Mouse (Mus musculus) A20 (cell line): ENCODE results near the gene Qk.

ENCODE experiments used
- DNase-seq: peaks from one replicate; pipeline ENCODE4 v3.0.0-alpha.2; 2011; ENCODE audit warnings: low read depth, low spot score

Qk gene

GRCm38 (mm10) chr17:10326596-10327045 is 7.0 kb upstream of the Qk start:
- DNase-seq, result no peak

DNA sequence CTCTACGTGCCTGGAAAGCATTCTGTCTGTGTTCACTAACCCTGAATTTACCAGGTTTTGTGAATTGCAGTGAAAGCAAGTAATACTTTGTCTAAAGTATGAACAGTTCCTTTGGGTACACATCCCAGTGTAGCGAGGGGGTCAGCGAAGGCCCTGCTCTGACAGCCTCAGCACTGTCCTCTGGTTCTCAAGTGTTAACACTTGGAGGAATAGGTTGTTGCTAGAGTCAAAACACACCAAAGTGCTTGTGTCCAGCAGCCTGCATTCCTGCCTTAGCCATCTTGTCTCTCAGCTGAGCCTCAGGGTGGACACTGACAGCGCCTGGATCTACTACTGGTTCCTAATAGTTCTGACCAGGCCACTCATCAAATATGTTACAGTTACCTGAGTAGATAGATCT is 6.3 kb upstream of the Qk start:
- no peak for DNase-seq

GRCm38 (mm10) chr17:10321754-10322153 is 2.1 kb upstream of the Qk start:
- DNase-seq, result no peak

DNA sequence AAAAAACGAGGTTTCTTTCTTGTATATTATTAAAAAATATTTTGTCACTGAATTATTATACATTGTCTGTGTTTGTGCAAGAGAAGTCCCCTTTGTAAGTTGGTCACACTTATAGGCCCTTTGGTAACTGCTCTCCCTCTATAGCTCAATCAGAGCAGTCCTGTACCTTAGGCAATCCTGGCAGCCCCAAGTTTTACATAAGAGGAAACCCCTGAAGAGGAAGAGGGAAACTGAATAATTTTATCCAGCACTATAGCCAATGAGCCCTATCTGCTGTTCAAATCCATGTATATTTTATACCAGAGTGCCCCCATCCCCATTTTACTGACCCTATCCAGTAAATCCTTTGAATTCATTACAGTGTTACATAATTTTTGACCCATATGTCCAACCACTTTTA is 1.4 kb upstream of the Qk start:
- DNase-seq, result no peak

- DNase-seq, result no peak
These were observed 769 bp upstream of the Qk start for GRCm38 (mm10) chr17:10320456-10320790.

- DNase-seq, result no peak
These were observed 296 bp downstream of the Qk start for GRCm38 (mm10) chr17:10319431-10319684.

DNA sequence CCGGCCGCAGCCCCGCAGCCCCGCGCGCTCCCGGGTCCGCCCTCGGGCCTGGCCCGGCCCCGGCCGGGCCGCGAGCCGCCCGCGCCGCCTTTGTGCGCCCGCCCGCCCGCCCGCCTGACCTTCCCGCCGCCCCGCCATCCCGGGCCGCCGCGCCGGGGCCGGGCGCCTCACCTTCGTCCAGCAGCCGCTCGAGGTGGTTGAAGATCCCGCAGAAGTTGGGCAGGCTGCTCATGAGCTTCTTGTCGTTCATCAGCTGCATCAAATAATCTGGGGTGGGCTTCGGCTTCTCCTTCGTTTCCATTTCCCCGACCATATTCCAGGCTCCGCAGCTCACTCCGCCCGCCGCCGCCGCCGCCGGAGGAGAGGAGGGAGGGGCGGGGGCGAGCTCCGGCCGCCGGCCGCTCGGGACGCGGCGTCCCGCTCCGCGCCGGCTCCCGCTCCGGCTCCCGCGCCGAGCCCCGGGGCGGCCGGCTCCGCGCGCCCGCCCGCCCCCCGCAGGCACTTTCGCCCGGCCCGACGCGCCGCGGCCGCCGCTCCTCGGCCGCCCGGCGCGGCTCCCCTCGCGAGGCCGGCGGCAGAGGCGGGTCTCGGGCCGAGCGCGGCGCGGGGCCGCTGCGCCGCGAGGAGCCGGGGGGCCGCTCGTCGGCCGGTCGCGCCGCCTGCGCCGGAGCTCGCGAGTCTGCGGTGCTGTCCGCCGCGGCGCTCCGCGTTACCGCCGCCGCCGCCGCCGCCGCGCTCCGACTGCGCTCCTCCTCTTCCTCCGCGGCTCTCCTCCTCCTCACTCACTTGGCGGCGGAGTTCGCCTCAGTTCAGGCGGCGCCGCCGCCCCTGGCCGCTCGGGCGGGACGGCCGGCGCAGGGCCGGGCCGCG is 858 bp downstream of the Qk start:
- peak; percentile 67 for DNase-seq

DNA sequence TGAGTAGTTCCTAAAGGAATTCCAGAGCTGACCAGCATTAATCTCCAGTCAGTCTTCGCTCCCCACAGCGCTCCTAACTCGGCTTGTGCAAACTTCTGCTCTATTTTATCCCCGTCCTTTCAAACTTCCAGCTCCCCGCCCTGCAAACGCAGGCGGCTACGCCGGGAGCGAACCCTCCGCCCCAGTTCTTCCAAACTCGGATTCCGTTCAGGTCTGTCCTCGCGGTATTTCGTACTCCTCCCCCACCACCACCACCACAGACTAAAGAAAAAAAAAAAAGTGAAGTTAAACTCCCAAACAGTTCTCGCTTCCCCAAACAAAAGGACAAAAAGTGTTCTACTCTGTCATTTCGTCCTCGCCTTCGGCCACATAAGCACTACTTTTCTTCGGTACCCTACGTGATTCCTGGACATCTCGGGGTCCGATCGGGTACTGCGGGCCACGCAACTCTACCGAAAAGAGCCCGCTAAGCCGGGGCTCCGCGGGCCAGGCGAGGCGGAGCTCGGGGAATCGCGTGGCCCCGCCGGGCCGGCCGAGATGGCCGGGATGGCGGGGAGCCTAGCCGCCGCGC is 1.6 kb downstream of the Qk start:
- DNase-seq, result peak; percentile 87

DNA sequence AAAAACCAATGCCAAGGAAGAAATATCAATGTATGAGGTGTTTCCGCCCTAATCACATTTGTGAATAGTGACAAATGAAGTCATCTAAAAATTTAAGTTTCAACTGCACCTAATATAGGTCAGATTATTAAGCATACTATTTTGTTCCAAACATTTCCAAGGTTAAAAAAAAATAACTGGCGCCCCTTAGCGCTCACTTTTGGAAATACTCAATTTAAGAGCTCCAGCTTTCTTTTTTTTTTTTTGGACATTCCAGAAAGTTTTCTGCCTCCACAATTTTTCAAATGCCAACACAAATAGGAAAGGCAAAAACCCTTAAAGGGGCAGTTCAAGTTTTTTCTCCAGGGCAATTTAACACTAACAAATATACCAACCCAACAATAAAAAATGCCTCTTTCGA is 2.5 kb downstream of the Qk start:
- peak; percentile 68 for DNase-seq

GRCm38 (mm10) chr17:10316446-10316845 is 3.2 kb downstream of the Qk start:
- DNase-seq, result no peak

DNA sequence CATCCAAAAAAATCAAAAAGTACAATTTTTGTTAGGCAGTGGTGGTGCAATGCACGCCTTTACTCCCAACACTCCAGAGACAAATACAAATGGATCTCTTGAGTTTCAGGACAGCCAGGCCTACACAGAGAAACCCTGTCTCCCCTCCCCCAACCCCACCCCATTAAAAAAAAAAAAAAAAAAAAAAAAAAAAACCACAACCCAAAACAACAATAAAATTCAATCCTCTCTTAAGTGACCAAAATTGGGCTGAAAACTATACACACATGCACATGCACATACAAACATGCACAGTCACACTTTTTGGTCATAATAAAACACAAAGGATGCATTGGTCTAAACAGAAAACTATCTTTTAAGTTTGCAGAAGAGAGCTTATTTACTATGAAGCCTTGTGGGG is 9.6 kb downstream of the Qk start:
- DNase-seq, result no peak

- no peak for DNase-seq
These were observed 10.5 kb downstream of the Qk start for GRCm38 (mm10) chr17:10309135-10309623.

DNA sequence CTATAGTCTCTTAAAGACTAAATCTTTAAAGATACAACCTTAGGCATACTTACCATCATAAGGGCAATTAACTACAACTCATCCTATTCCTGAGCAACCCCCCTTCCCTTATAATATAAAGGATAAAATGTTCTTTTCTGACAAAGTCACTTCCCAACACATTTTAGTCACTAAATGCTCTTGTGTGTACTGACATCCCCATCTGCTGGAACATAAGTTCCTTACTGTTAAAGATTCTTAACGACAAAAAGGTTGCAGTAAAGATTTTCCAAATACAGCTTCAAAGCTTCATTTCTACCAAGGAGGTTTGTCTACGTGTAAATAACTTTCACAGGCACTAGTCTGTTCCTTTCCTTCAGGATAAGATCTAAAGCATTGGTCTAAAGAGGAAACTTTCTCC is 13.2 kb downstream of the Qk start:
- DNase-seq, result no peak

DNA sequence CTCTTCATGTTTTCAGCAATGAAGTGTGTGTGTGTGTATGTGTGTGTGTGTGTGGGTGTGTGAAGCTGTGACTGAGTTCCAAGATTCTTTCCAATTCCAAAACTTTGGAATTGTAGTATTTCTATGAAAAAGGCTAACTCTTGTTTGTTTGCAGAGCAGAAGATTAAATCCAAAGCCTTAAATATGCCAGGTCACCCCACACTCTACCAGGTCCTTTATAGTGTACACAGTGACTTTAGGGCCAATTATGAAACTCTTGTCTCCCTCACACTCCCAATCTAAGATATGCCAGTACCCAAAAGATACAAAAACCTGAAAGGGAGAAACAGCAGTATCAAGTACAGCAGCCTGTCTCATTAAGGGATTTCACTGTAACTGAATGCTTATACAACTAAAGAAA is 15.7 kb downstream of the Qk start:
- no peak for DNase-seq

DNA sequence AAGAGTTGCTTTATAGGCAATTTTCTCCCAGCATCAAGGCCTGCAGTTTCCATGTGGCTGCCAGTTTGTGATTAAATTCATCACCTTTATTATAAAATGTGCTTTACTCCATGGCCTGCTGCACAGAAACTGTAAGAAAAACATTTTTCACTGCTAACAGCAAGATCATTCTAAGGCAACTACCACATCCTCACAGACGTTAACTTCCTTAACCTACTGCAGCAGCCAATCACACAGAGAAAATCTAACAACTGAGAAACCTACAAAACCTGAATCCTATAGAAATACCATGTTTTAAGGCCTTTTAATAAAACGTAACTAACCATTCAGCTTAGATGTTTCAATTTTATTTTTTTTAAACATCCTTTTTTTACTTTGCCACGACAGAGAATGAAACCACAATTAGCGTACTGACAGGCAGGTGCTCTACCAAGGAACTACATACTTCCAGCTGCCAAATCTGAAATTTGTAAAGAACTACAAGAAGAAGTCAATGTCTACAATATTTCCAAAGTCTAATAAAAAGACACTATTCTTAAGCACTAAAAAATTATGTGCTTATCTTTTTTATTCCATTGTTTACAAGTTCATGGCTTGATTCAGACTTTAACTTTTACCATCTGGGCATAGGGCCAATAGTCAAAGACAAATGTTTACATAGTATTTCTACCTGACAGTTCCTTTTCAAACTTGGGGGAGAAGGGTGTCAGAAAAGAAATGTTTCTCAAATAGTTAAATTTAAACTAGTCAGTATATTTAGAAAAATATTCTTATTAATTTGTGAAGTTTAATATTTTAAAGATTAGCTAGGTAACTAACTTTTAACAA is 18.5 kb downstream of the Qk start:
- peak; percentile 69 for DNase-seq

DNA sequence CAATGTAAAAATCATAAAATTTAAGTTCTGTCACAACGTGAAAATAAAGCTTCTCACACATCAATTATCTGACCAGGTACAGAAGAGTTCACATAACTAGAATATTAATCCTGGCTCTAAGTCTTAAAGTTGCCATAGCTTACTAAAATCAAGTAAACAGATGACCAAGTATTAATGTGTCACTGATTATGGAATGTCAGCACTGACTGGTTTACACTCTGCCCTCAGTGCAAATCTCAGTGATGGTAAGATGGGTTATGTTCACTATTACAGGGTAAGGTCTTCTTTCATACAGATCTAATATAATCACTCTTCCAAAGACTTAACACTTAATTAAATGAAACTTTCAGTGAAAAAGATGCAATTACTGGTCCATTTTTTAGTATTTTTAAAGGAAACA is 20.3 kb downstream of the Qk start:
- no peak for DNase-seq

DNA sequence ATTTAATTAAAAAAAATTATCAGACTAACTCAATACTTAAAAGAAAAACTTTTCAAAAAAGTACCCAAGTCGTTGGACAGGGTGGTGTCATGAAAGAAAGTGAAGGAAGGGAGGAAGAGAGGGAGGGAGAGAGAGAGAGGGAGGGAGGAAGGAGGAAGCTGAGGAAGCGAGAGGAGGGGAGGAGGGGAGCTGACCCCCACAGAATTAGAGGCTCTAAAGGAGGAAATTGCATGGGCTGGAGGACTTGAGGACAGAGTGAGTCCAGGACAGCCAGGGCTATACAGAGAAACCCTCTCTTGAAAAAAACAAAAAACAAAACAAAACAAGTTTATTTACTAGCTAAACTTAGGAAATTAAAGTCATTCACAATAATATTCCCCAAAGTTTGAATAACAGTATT is 27.1 kb downstream of the Qk start:
- DNase-seq, result no peak

DNA sequence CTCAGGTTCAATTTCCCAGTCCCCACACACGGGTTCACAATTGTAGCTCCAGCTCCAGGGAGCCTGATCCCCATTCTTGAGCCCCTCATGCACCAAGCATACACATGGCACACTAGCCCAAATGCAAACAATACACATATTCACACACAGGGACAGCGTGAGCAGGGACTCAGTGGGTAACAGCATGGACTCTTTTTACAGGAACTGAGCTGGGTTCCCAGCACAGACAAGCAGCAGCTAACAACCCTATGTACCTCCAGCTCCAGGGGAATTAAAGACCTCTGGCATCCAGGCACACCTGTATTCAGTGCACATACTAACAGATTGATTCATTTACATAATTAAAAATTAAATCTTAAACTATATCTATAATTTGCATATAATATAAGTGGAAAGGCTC is 34.9 kb downstream of the Qk start:
- no peak for DNase-seq

DNA sequence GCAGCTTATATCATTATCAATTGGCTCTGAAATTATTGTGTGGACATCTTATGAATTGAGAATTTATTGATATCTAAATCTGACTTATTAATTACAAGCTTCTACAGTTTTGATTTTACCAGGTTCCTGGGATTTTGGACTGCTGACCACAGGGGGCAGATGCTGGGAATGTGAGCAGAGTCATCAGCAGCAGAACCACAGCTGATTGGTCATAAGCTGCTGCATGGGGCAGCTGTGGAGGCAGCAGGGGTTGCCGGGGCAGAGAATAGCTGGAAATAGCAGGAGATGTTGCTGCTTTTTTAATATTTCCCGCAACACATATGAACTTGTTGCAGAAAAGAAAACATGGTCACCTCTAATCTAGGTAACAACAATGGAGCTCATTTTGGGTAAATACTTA is 40.1 kb downstream of the Qk start:
- no peak for DNase-seq

- no peak for DNase-seq
These were observed 50.1 kb downstream of the Qk start for GRCm38 (mm10) chr17:10269518-10269917.

- no peak for DNase-seq
These were observed 51.2 kb downstream of the Qk start for GRCm38 (mm10) chr17:10268468-10268867.

GRCm38 (mm10) chr17:10266207-10266606 is 53.4 kb downstream of the Qk start:
- no peak for DNase-seq
